Mouse (Mus musculus) frontal cortex, postnatal 25 days (tissue): Measurements from ENCODE around the gene B3galt4.
"Not testable (repeated sequence)": the region's sequence is repeated elsewhere in the genome, so short reads cannot be mapped to it uniquely, and the experiment has no call there.

ENCODE experiments used
- DNase-seq, 2 experiments: peaks; one replicate each; pipeline ENCODE4 v3.0.0; 2022; ENCODE audit warnings: low spot score in 2 of 2

B3galt4 gene

GRCm38 (mm10) chr17:33968489-33968888 is 17.2 kb upstream of the B3galt4 start:
- DNase-seq, result peak; percentile 69 to 70

GRCm38 (mm10) chr17:33965846-33966550 is 14.7 kb upstream of the B3galt4 start:
- DNase-seq, result no peak

GRCm38 (mm10) chr17:33965082-33965845 is 14.0 kb upstream of the B3galt4 start:
- DNase-seq, result no peak

GRCm38 (mm10) chr17:33962876-33963275 is 11.6 kb upstream of the B3galt4 start:
- no peak for DNase-seq

- no peak for DNase-seq
Measured at GRCm38 (mm10) chr17:33959948-33960347, 8.7 kb upstream of the B3galt4 start.

- DNase-seq, result no peak
Measured at GRCm38 (mm10) chr17:33959135-33959534, 7.8 kb upstream of the B3galt4 start.

- no peak for DNase-seq
Measured at GRCm38 (mm10) chr17:33958451-33958850, 7.2 kb upstream of the B3galt4 start.

- no peak for DNase-seq
Measured at GRCm38 (mm10) chr17:33957493-33957892, 6.2 kb upstream of the B3galt4 start.

- DNase-seq, result no peak
Measured at GRCm38 (mm10) chr17:33956336-33956735, 5.0 kb upstream of the B3galt4 start.

- DNase-seq, result peak; percentile 87 to 95
Measured at GRCm38 (mm10) chr17:33955555-33956214, 4.4 kb upstream of the B3galt4 start, which contains the start of the genes Vps52 and Rps18. TSS of gene Vps52 (plus strand) at chr17:33955812. TSS of gene Rps18 (minus strand) at chr17:33956001.

- DNase-seq, result peak in 1 of 2 experiments; percentile 37
Measured at GRCm38 (mm10) chr17:33954646-33955554, 3.6 kb upstream of the B3galt4 start.

- no peak for DNase-seq
Measured at GRCm38 (mm10) chr17:33953961-33954565, 2.8 kb upstream of the B3galt4 start.

GRCm38 (mm10) chr17:33953310-33953709 is 2.0 kb upstream of the B3galt4 start:
- no peak for DNase-seq

GRCm38 (mm10) chr17:33952879-33953278 is 1.6 kb upstream of the B3galt4 start:
- no peak for DNase-seq

GRCm38 (mm10) chr17:33952015-33952414 is 727 bp upstream of the B3galt4 start:
- DNase-seq, result not testable (repeated sequence)

GRCm38 (mm10) chr17:33950131-33950625 is 1.1 kb downstream of the B3galt4 start:
- no peak for DNase-seq

- no peak for DNase-seq
Measured at GRCm38 (mm10) chr17:33948905-33949537, 2.3 kb downstream of the B3galt4 start.

GRCm38 (mm10) chr17:33948090-33948904 is 3.0 kb downstream of the B3galt4 start:
- no peak for DNase-seq

- DNase-seq, result no peak
Measured at GRCm38 (mm10) chr17:33947430-33948089, 3.7 kb downstream of the B3galt4 start.
